Mouse (Mus musculus): Measurements from ENCODE around the gene Smpd2. TPM values are rescaled to one million over a fixed set of nuclear protein-coding genes. Genes with fewer than 3 reads are reported as not detected.

Gene Smpd2
- polyA plus RNA-seq, 1 experiment: 41.5 TPM

- no peak for TF ChIP-seq CTCF (IDR thresholded peaks at IDR 0.05; ENCODE audit: borderline replicate concordance, extremely low read depth, insufficient read depth, insufficient read length)
- TF ChIP-seq POLR2A (IDR thresholded peaks at IDR 0.05; ENCODE audit: borderline replicate concordance, extremely low read depth, insufficient read depth, insufficient read length, poor library complexity, severe bottlenecking): peak; percentile 71
- peak; percentile 98 for DNase-seq (ENCODE audit: low read depth)
Measured at GRCm38 (mm10) chr10:41450137-41450670, 40.0 kb downstream of the Smpd2 start, which contains the start of gene Zbtb24. Zbtb24 (plus strand) TSS chr10:41450383.

DNA sequence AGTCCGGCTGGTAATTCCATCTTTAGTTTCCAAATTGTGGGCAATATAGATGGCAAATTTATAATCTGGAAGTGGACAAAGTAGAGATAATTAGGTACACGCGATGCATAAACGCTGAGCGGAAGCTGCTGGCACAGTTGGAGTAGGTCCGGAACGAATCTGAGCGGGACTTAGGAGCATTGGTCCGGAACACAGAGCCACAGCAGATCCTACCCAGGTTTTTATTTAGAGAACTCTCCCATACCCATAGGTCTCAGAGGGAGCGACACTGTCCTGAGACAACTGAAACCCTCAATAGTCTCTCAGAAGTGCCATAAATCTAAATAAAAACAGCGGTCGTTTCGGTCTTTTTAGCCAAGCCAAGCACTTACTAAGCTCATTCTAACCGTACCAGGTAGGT, 40.5 kb downstream of the Smpd2 start:
- peak; percentile 60 for DNase-seq (ENCODE audit: low read depth)
- TF ChIP-seq POLR2A (IDR thresholded peaks at IDR 0.05; ENCODE audit: borderline replicate concordance, extremely low read depth, insufficient read depth, insufficient read length, poor library complexity, severe bottlenecking) (no peak), CTCF (IDR thresholded peaks at IDR 0.05; ENCODE audit: borderline replicate concordance, extremely low read depth, insufficient read depth, insufficient read length) (no peak)

GRCm38 (mm10) chr10:41448216-41448615, 42.0 kb downstream of the Smpd2 start:
- DNase-seq (ENCODE audit: low read depth): no peak
- TF ChIP-seq CTCF (IDR thresholded peaks at IDR 0.05; ENCODE audit: borderline replicate concordance, extremely low read depth, insufficient read depth, insufficient read length) (no peak), POLR2A (IDR thresholded peaks at IDR 0.05; ENCODE audit: borderline replicate concordance, extremely low read depth, insufficient read depth, insufficient read length, poor library complexity, severe bottlenecking) (no peak)

Other genes with a start within 250 kb of the Smpd2 start
- 15.8 and 19.4 TPM in 2 replicates for gene Fig4, start 187.1 kb downstream of the Smpd2 start, polyA plus RNA-seq (2012; rRNA removed)
- 0.09 and 0.25 TPM in 2 replicates for gene Ak9, start 186.4 kb downstream of the Smpd2 start, polyA plus RNA-seq (2012; rRNA removed)
- gene Zbtb24, start 40.0 kb downstream of the Smpd2 start, polyA plus RNA-seq (2012; rRNA removed): 23.0 and 23.1 TPM in 2 replicates
- gene Mical1, start 14.1 kb downstream of the Smpd2 start, polyA plus RNA-seq (2012; rRNA removed): 34.2 and 44.8 TPM in 2 replicates
- gene Ppil6, start 70 bp upstream of the Smpd2 start, polyA plus RNA-seq (2012; rRNA removed): 2.0 and 2.1 TPM in 2 replicates
- gene Cd164, start 29.0 kb upstream of the Smpd2 start, polyA plus RNA-seq (2012; rRNA removed): 57.1 and 58.2 TPM in 2 replicates
- gene Ccdc162, start 226.3 kb upstream of the Smpd2 start, polyA plus RNA-seq (2012; rRNA removed): 1.1 and 2.5 TPM in 2 replicates